Mouse (Mus musculus) B cell, adult 2 months (primary cell): Measurements from ENCODE around the gene Ppp1r18.

Source experiments
- DNase-seq, 2 experiments: peaks; one replicate each; pipeline ENCODE4 v3.0.0; 2022

Gene Ppp1r18

GRCm38 (mm10) chr17:35870151-35870883 lies 4.9 kb downstream of the Ppp1r18 start:
- DNase-seq, result peak; percentile 81 to 84

- peak; percentile 81 to 82 for DNase-seq
Measured at GRCm38 (mm10) chr17:35870884-35871696, 5.7 kb downstream of the Ppp1r18 start.

GRCm38 (mm10) chr17:35873774-35874519 lies 8.6 kb downstream of the Ppp1r18 start:
- DNase-seq, result peak; percentile 93 to 94

GRCm38 (mm10) chr17:35874721-35875120 lies 9.3 kb downstream of the Ppp1r18 start:
- DNase-seq, result no peak

- DNase-seq, result peak; percentile 91 to 93
Measured at GRCm38 (mm10) chr17:35879245-35880057, 14.1 kb downstream of the Ppp1r18 start, which contains the start of gene Dhx16. Gene Dhx16, plus strand, starts transcription at chr17:35879819.

GRCm38 (mm10) chr17:35882924-35883323 lies 17.5 kb downstream of the Ppp1r18 start:
- no peak for DNase-seq

GRCm38 (mm10) chr17:35883777-35884176 lies 18.4 kb downstream of the Ppp1r18 start:
- no peak for DNase-seq

GRCm38 (mm10) chr17:35887725-35888124 lies 22.3 kb downstream of the Ppp1r18 start:
- no peak for DNase-seq

- peak; percentile 92 to 93 for DNase-seq
Measured at GRCm38 (mm10) chr17:35896781-35897643, 31.6 kb downstream of the Ppp1r18 start, which contains the start of gene 2310061I04Rik. Gene 2310061I04Rik, minus strand, starts transcription at chr17:35897431.

GRCm38 (mm10) chr17:35897644-35898573 lies 32.5 kb downstream of the Ppp1r18 start:
- peak; percentile 21 to 32 for DNase-seq

- no peak for DNase-seq
Measured at GRCm38 (mm10) chr17:35900636-35901035, 35.2 kb downstream of the Ppp1r18 start.

GRCm38 (mm10) chr17:35903343-35903991 lies 38.1 kb downstream of the Ppp1r18 start:
- no peak for DNase-seq

- DNase-seq, result no peak
Measured at GRCm38 (mm10) chr17:35903992-35904355, 38.6 kb downstream of the Ppp1r18 start.

- no peak for DNase-seq
Measured at GRCm38 (mm10) chr17:35905587-35905986, 40.2 kb downstream of the Ppp1r18 start.

- DNase-seq, result peak; percentile 40 to 42
Measured at GRCm38 (mm10) chr17:35907609-35908008, 42.2 kb downstream of the Ppp1r18 start.

GRCm38 (mm10) chr17:35909186-35909918 lies 44.0 kb downstream of the Ppp1r18 start:
- DNase-seq, result no peak

GRCm38 (mm10) chr17:35909919-35910369 lies 44.6 kb downstream of the Ppp1r18 start, which contains the start of gene Atat1:
Gene Atat1, minus strand, starts transcription at chr17:35910075.
- peak; percentile 100 for DNase-seq

- no peak for DNase-seq
Measured at GRCm38 (mm10) chr17:35914975-35915374, 49.6 kb downstream of the Ppp1r18 start.
